Mouse (Mus musculus) limb, embryonic 12.5 days (tissue): ENCODE results near the gene Sod1. TPM values are rescaled to one million over a fixed set of nuclear protein-coding genes. Genes with fewer than 3 reads are reported as not detected.

Experiments used
- ATAC-seq: fragments of 200-750 bp; cut with Nextera tagmentation; 2 replicates; pipeline ENCODE4 v1.8.0; 2017; ENCODE audit warnings: low read depth, moderate TSS enrichment; ENCODE audit not compliant: insufficient number of reproducible peaks, insufficient read depth, low FRiP score, low TSS enrichment
- H3K27ac ChIP-seq: fragments of 300-500 bp; sonication (generic); 2 replicates; pipeline ENCODE4 v1.5.1; 2016; ENCODE audit warnings: mild to moderate bottlenecking, moderate library complexity
- H3K27me3 ChIP-seq: fragments of 300-500 bp; sonication (generic); 2 replicates; pipeline ENCODE4 v1.6.1; 2016; ENCODE audit warnings: mild to moderate bottlenecking, moderate library complexity
- H3K36me3 ChIP-seq: fragments of 300-500 bp; sonication (generic); 2 replicates; pipeline ENCODE4 v1.6.1; 2016; ENCODE audit warnings: mild to moderate bottlenecking, moderate library complexity
- H3K4me1 ChIP-seq: fragments of 300-500 bp; sonication (generic); replicated peaks from 2 replicates; pipeline ENCODE4 v1.6.1; 2016
- H3K4me2 ChIP-seq: fragments of 300-500 bp; sonication (generic); 2 replicates; pipeline ENCODE4 v1.6.1; 2016; ENCODE audit warnings: mild to moderate bottlenecking, moderate library complexity
- H3K4me3 ChIP-seq: fragments of 300-500 bp; sonication (generic); replicated peaks from 2 replicates; pipeline ENCODE4 v1.5.1; 2016; ENCODE audit warnings: mild to moderate bottlenecking
- H3K9ac ChIP-seq: fragments of 300-500 bp; sonication (generic); replicated peaks from 2 replicates; pipeline ENCODE4 v1.6.1; 2016; ENCODE audit warnings: mild to moderate bottlenecking, moderate library complexity
- H3K9me3 ChIP-seq: fragments of 300-500 bp; sonication (generic); 2 replicates; pipeline ENCODE4 v1.6.1; 2016; ENCODE audit warnings: mild to moderate bottlenecking, moderate library complexity
- WGBS: fragments of 180-500 bp; shearing (Covaris S2); methylation state at CpG from one replicate; pipeline ENCODE4 v1.1.7; 2016; 5-methylcytosine and 5-hydroxymethylcytosine counted together
- polyA plus RNA-seq: library from polyadenylated mRNA; unstranded; fragments of >200 nt; fragmentation: Nextera tagmentation; extraction: Ambion mirVana; gene quantifications from 2 replicates; pipeline ENCODE4 v1.2.1, GENCODE M21; 2016

Gene Sod1
- polyA plus RNA-seq, 1 experiment from 2014 or later: 1,134 TPM

- ATAC-seq: no peak
- 93% methylated on average over 5 of the region's 5 CpGs for WGBS
- H3K36me3 ChIP-seq: peaks cover 74% of the 10 kb centered on the region
Observed at GRCm38 (mm10) chr16:90259623-90260022, 39.1 kb downstream of the Sod1 start.

GRCm38 (mm10) chr16:90260097-90260496 is 39.5 kb downstream of the Sod1 start:
- no peak for ATAC-seq
- 90% methylated on average over 4 of the region's 4 CpGs for WGBS
- peaks cover 69% of the 10 kb centered on the region for H3K36me3 ChIP-seq

More at GRCm38 (mm10) chr16:90259623-90260022, 39.1 kb downstream of the Sod1 start:
- Histone ChIP-seq H3K4me2 (no peak overlapping the region), H3K27me3 (no peaks in the 10 kb centered on the region), H3K4me3 (no peak overlapping the region), H3K4me1 (no peaks in the 10 kb centered on the region), H3K9ac (no peak overlapping the region), H3K9me3 (no peaks in the 10 kb centered on the region), H3K27ac (no peak overlapping the region)

GRCm38 (mm10) chr16:90261791-90262190 is 41.2 kb downstream of the Sod1 start:
- Histone ChIP-seq H3K9ac (no peak overlapping the region), H3K4me1 (peaks cover 4% of the 10 kb centered on the region), H3K27me3 (no peaks in the 10 kb centered on the region), H3K27ac (no peak overlapping the region), H3K36me3 (peaks cover 56% of the 10 kb centered on the region), H3K9me3 (no peaks in the 10 kb centered on the region), H3K4me2 (no peak overlapping the region), H3K4me3 (no peak overlapping the region)
- ATAC-seq: no peak
- WGBS: 91% methylated on average over 2 of the region's 2 CpGs

More at GRCm38 (mm10) chr16:90260097-90260496, 39.5 kb downstream of the Sod1 start:
- no peak overlapping the region for H3K4me2 ChIP-seq
- H3K27me3 ChIP-seq: no peaks in the 10 kb centered on the region
- H3K4me3 ChIP-seq: no peak overlapping the region
- no peak overlapping the region for H3K27ac ChIP-seq
- H3K9ac ChIP-seq: no peak overlapping the region
- H3K4me1 ChIP-seq: no peaks in the 10 kb centered on the region
- no peaks in the 10 kb centered on the region for H3K9me3 ChIP-seq

- no peak overlapping the region for H3K4me3 ChIP-seq
- H3K4me1 ChIP-seq: peaks cover 8% of the 10 kb centered on the region
- peaks cover 35% of the 10 kb centered on the region for H3K36me3 ChIP-seq
- ATAC-seq: no peak
- no peak overlapping the region for H3K27ac ChIP-seq
- no peaks in the 10 kb centered on the region for H3K27me3 ChIP-seq
- WGBS: 88% methylated on average over 5 of the region's 5 CpGs
- no peak overlapping the region for H3K4me2 ChIP-seq
- no peaks in the 10 kb centered on the region for H3K9me3 ChIP-seq
- H3K9ac ChIP-seq: no peak overlapping the region
Observed at GRCm38 (mm10) chr16:90264021-90264420, 43.5 kb downstream of the Sod1 start.

GRCm38 (mm10) chr16:90265106-90265505 is 44.6 kb downstream of the Sod1 start:
- Histone ChIP-seq H3K4me3 (no peak overlapping the region), H3K9ac (no peak overlapping the region), H3K4me1 (peaks cover 9% of the 10 kb centered on the region), H3K4me2 (no peak overlapping the region), H3K27ac (no peak overlapping the region), H3K9me3 (no peaks in the 10 kb centered on the region), H3K36me3 (peaks cover 24% of the 10 kb centered on the region; the same call in 1 of the 2 replicates), H3K27me3 (no peaks in the 10 kb centered on the region)
- ATAC-seq: no peak
- 88% methylated on average over 1 of the region's 1 CpGs for WGBS

GRCm38 (mm10) chr16:90266581-90266980 is 46.0 kb downstream of the Sod1 start:
- Histone ChIP-seq H3K9ac (no peak overlapping the region), H3K27ac (no peak overlapping the region), H3K4me1 (peaks cover 9% of the 10 kb centered on the region), H3K27me3 (no peaks in the 10 kb centered on the region), H3K4me3 (no peak overlapping the region), H3K9me3 (no peaks in the 10 kb centered on the region), H3K36me3 (peaks cover 9% of the 10 kb centered on the region; the same call in 1 of the 2 replicates), H3K4me2 (no peak overlapping the region)
- WGBS: 9% methylated on average over 1 of the region's 1 CpGs
- no peak for ATAC-seq

GRCm38 (mm10) chr16:90275521-90275920 is 55.0 kb downstream of the Sod1 start:
- no peak overlapping the region for H3K9ac ChIP-seq
- ATAC-seq: no peak
- H3K36me3 ChIP-seq: no peaks in the 10 kb centered on the region
- H3K4me3 ChIP-seq: no peak overlapping the region
- peaks cover 7% of the 10 kb centered on the region; the same call in 1 of the 2 replicates for H3K4me1 ChIP-seq
- H3K9me3 ChIP-seq: no peaks in the 10 kb centered on the region
- H3K4me2 ChIP-seq: no peak overlapping the region
- WGBS: 92% methylated on average over 6 of the region's 6 CpGs
- no peak overlapping the region for H3K27ac ChIP-seq
- H3K27me3 ChIP-seq: no peaks in the 10 kb centered on the region

Other genes with a start within 250 kb of the Sod1 start
- 49.5 and 59.7 TPM in 2 replicates for gene Tiam1, start 77.0 kb upstream of the Sod1 start, polyA plus RNA-seq
- gene Scaf4, start 63.7 kb downstream of the Sod1 start, polyA plus RNA-seq: 34.1 and 38.1 TPM in 2 replicates
- 22.2 and 25.8 TPM in 2 replicates for gene Hunk, start 165.3 kb downstream of the Sod1 start, polyA plus RNA-seq